8 mouse cellular contexts compared by ENCODE assay signal in genomic region chr11:61930640-61931586, GRCm38 (mm10). TPM values are rescaled to one million over a fixed set of nuclear protein-coding genes. Genes with fewer than 3 reads are reported as not detected.
DNase-seq lines count a peak whose midpoint lies in the region; ATAC-seq and TF ChIP-seq lines count a peak whose summit lies in the region.

No protein-coding gene starts in this region.

- no peaks in the 10 kb centered on the region; the same call in 1 of the 2 replicates for H3K4me1 ChIP-seq in bone marrow, adult 2 months (ENCODE audit: control insufficient read depth, insufficient read depth, low read length)
- 0 out of 2 replicates have a peak, but pooled peaks cover 7% of the 10 kb centered on the region for H3K4me1 ChIP-seq in forebrain, postnatal 0 days (ENCODE audit: insufficient read depth)
- peaks cover 29% of the 10 kb centered on the region for H3K4me1 ChIP-seq in midbrain, embryonic 10.5 days

- ATAC-seq in forebrain, postnatal 0 days = no peak; the same call in 1 of the 2 replicates
- ATAC-seq in frontal cortex, adult (ENCODE audit: low TSS enrichment) = no peak; the same call in 1 of the 2 replicates

- H3K9me3 ChIP-seq in forebrain, postnatal 0 days (ENCODE audit: low read length) = no peaks in the 10 kb centered on the region
- H3K9me3 ChIP-seq in midbrain, embryonic 10.5 days (replicated peaks) = no peaks in the 10 kb centered on the region

- peak overlapping the region; percentile 87 for H3K9ac ChIP-seq in forebrain, postnatal 0 days

- H3K27me3 ChIP-seq in forebrain, postnatal 0 days (ENCODE audit: insufficient read depth, low read length) = no peaks in the 10 kb centered on the region
- H3K27me3 ChIP-seq in midbrain, embryonic 10.5 days (ENCODE audit: low read depth, poor library complexity, severe bottlenecking) = no peaks in the 10 kb centered on the region

- 14% methylated on average over 11 of the region's 11 CpGs for WGBS in bone marrow, adult 2 months
- WGBS in forebrain, postnatal 0 days = 18% methylated on average over 11 of the region's 11 CpGs
- 23% methylated on average over 11 of the region's 11 CpGs for WGBS in midbrain, embryonic 10.5 days

- intact Hi-C loops in heart, postnatal 25 days (cut with DNase I) = loop anchor here (10.0 kb wide), 1 partner anchor 624 kb away; the partner anchor contains the start of gene Ubb

- H3K4me2 ChIP-seq in forebrain, postnatal 0 days (ENCODE audit: low read depth) = peak overlapping the region; percentile 61

- H3K36me3 ChIP-seq in forebrain, postnatal 0 days (ENCODE audit: insufficient read depth) = no peaks in the 10 kb centered on the region
- peaks cover 9% of the 10 kb centered on the region; the same call in 1 of the 2 replicates for H3K36me3 ChIP-seq in midbrain, embryonic 10.5 days

- TF ChIP-seq CTCF in bone marrow, adult 2 months (IDR thresholded peaks at IDR 0.05; ENCODE audit: control insufficient read depth, insufficient read depth, low read length) = no peak
- TF ChIP-seq CTCF in forebrain, postnatal 0 days (IDR thresholded peaks at IDR 0.05; ENCODE audit: low read depth) = no peak

- TF ChIP-seq POLR2A in bone marrow, adult 2 months (IDR thresholded peaks at IDR 0.05; ENCODE audit: borderline replicate concordance, control insufficient read depth, low read depth, low read length) = no peak

- DNase-seq in heart, adult 18-20 months = peak; percentile 10 to 35
- DNase-seq in heart, postnatal 25 days (ENCODE audit: low spot score) = no peak
- DNase-seq in forebrain, postnatal 0 days = peak; percentile 3
- peak; percentile 39 for DNase-seq in kidney, adult 9 months
- no peak for DNase-seq in midbrain, embryonic 10.5 days (ENCODE audit: low spot score)
- no peak for DNase-seq in layer of hippocampus, postnatal 14 days (ENCODE audit: low spot score in 2 of 2)

- H3K4me3 ChIP-seq in bone marrow, adult 2 months (replicated peaks; ENCODE audit: control insufficient read depth, low read depth, low read length) = peak overlapping the region; percentile 91
- H3K4me3 ChIP-seq in forebrain, postnatal 0 days (ENCODE audit: low read depth, low read length) = peak overlapping the region; percentile 93
- H3K4me3 ChIP-seq in midbrain, embryonic 10.5 days = peak overlapping the region; percentile 75

- H3K27ac ChIP-seq in bone marrow, adult 2 months (ENCODE audit: control insufficient read depth, insufficient read depth, low read depth, low read length, poor library complexity) = peak overlapping the region; percentile 90
- H3K27ac ChIP-seq in forebrain, postnatal 0 days (ENCODE audit: low read depth, low read length) = peak overlapping the region; percentile 92
- peak overlapping the region; percentile 98 for H3K27ac ChIP-seq in midbrain, embryonic 10.5 days (replicated peaks)

RNA-seq across cellular contexts. Expression of gene Akap10, which starts 0.9 kb away (rescaled TPM):
- total RNA-seq in heart, adult 18-20 months (2021) = 10 to 100 TPM; 13.9 to 15.1 TPM
- total RNA-seq in heart, postnatal 25 days (2021) = 10 to 100 TPM; 14.1 to 14.5 TPM
- 7.2 and 25.6 TPM in 2 replicates for polyA plus RNA-seq in bone marrow, adult 2 months (2011; ENCODE audit: insufficient read depth, insufficient read length, low replicate concordance, missing spikeins)
- 19.5 and 22.8 TPM in 2 replicates for total RNA-seq in forebrain, postnatal 0 days (2014; rRNA removed)
- polyA plus RNA-seq in forebrain, postnatal 0 days (2015; fragmentation: Nextera tagmentation; extraction: Ambion mirVana) = 3.6 and 6.2 TPM in 2 replicates
- polyA plus RNA-seq in midbrain, embryonic 10.5 days (2016; fragmentation: Nextera tagmentation; extraction: Ambion mirVana) = 13.7 and 14.7 TPM in 2 replicates
- total RNA-seq in layer of hippocampus, postnatal 14 days (2021) = 10 to 100 TPM; 31.2 to 33.9 TPM

RNA-seq across cellular contexts. Expression of gene Specc1, which starts 25.6 kb away (rescaled TPM):
- total RNA-seq in heart, adult 18-20 months (2021) = 1 to 10 TPM; 4.7 to 6.1 TPM
- 10 to 100 TPM in 1 of 2 experiments, 1 to 10 TPM in 1; 9.6 to 16.5 TPM for total RNA-seq in heart, postnatal 25 days (2021)
- 69.9 and 73.8 TPM in 2 replicates for polyA plus RNA-seq in bone marrow, adult 2 months (2011; ENCODE audit: insufficient read depth, insufficient read length, low replicate concordance, missing spikeins)
- 16.5 and 20.5 TPM in 2 replicates for total RNA-seq in forebrain, postnatal 0 days (2014; rRNA removed)
- 7.8 and 10.6 TPM in 2 replicates for polyA plus RNA-seq in forebrain, postnatal 0 days (2015; fragmentation: Nextera tagmentation; extraction: Ambion mirVana)
- 10.1 and 13.3 TPM in 2 replicates for polyA plus RNA-seq in midbrain, embryonic 10.5 days (2016; fragmentation: Nextera tagmentation; extraction: Ambion mirVana)
- 10 to 100 TPM; 66.1 to 69.8 TPM for total RNA-seq in layer of hippocampus, postnatal 14 days (2021)

Comparison
In these comparisons a context has a peak if more than half of its experiments do, and no peak if none do; other contexts are left out.
1. DNase-seq: peak in heart, adult 18-20 months (2 of 2), forebrain, postnatal 0 days (single experiment) and kidney, adult 9 months (single experiment); none in heart, postnatal 25 days (single experiment), midbrain, embryonic 10.5 days (single experiment) and layer of hippocampus, postnatal 14 days (0 of 2).
2. Peak in every context shown above with its lines, with median percentiles within 50 percentile points of each other: H3K27ac ChIP-seq and H3K4me3 ChIP-seq.